Mouse (Mus musculus): Measurements from ENCODE around the gene Alx3. TPM values are rescaled to one million over a fixed set of nuclear protein-coding genes. Genes with fewer than 3 reads are reported as not detected.

Alx3 gene
- polyA plus RNA-seq, 1 experiment from 2014 or later, result not detected

DNA sequence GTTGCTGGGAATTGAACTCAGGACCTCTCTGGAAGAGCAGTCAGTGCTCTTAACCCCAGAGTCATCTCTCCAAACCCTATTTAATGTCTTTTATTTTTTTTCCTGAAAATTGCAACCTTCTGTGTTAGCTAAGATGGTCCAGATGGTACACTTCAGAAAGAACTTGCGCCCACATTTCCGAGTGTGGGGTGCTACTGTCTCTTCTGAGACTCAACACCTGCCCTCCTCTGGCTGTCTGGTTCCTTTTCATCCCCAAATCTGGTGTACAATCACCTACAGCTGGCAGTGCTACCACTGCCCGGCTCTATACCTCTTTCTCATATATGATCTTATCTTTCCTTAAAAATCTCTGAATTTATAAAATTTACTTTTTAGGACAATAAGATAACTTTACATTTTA, 58.1 kb downstream of the Alx3 start:
- no peaks in the 10 kb centered on the region for H3K27me3 ChIP-seq (ENCODE audit: insufficient read depth, low read length)
- H3K4me3 ChIP-seq (ENCODE audit: low read depth, low read length), result no peak overlapping the region
- H3K27ac ChIP-seq (ENCODE audit: low read depth), result no peak overlapping the region
- no peaks in the 10 kb centered on the region for H3K9me3 ChIP-seq (ENCODE audit: low read length)
- H3K4me1 ChIP-seq (ENCODE audit: insufficient read depth), result no peaks in the 10 kb centered on the region; the same call in 1 of the 2 replicates
- no peak overlapping the region for H3K9ac ChIP-seq (replicated peaks)
- no peaks in the 10 kb centered on the region for H3K36me3 ChIP-seq (replicated peaks; ENCODE audit: insufficient read depth, low read length)
- WGBS (ENCODE audit: insufficient replicate concordance), result 81% methylated on average over 3 of the region's 3 CpGs
- DNase-seq (no peak), ATAC-seq (no peak)
- no peak overlapping the region for H3K4me2 ChIP-seq (ENCODE audit: low read depth, low read length)
- TF ChIP-seq CTCF (IDR thresholded peaks at IDR 0.05; ENCODE audit: low read depth) (no peak), EP300 (IDR thresholded peaks at IDR 0.05; ENCODE audit: low read depth) (no peak)

DNA sequence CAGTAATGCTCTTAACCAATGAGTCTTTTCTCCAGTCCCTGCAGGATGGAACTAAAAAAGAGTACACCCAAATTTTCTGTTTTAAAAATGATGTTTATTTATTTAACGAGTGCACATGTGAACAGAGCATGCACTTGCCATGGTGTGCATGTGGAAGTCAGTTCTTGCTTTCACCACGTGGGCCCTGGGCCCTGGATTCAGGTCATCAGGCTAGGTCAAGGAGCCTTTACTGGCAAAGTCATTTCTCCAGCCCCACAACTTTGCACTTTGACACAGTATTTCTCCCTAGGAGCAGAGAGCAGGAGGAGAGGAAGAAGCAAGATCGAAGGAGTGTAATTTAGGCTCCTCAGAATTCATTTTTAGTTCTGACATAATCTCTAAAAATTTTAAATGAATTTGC, 60.0 kb downstream of the Alx3 start:
- no peaks in the 10 kb centered on the region; the same call in 1 of the 2 replicates for H3K4me1 ChIP-seq (ENCODE audit: insufficient read depth)
- ATAC-seq (no peak), DNase-seq (no peak)
- H3K9ac ChIP-seq (replicated peaks), result no peak overlapping the region
- 68% methylated on average over 3 of the region's 3 CpGs for WGBS (ENCODE audit: insufficient replicate concordance)
- TF ChIP-seq EP300 (IDR thresholded peaks at IDR 0.05; ENCODE audit: low read depth) (no peak), CTCF (IDR thresholded peaks at IDR 0.05; ENCODE audit: low read depth) (no peak)
- H3K9me3 ChIP-seq (ENCODE audit: low read length), result no peaks in the 10 kb centered on the region
- H3K27me3 ChIP-seq (ENCODE audit: insufficient read depth, low read length), result no peaks in the 10 kb centered on the region
- H3K4me2 ChIP-seq (ENCODE audit: low read depth, low read length), result no peak overlapping the region
- no peak overlapping the region for H3K27ac ChIP-seq (ENCODE audit: low read depth)
- no peak overlapping the region for H3K4me3 ChIP-seq (ENCODE audit: low read depth, low read length)
- peaks cover 2% of the 10 kb centered on the region; the same call in 1 of the 2 replicates for H3K36me3 ChIP-seq (replicated peaks; ENCODE audit: insufficient read depth, low read length)

Other genes starting within 250 kb of the Alx3 start
- not detected in 2 replicates for gene Kcnc4, start 135.5 kb upstream of the Alx3 start, polyA plus RNA-seq (2015; fragmentation: Nextera tagmentation; extraction: Ambion mirVana)
- 0.02 and 0.08 TPM in 2 replicates for gene Slc6a17, start 77.0 kb upstream of the Alx3 start, polyA plus RNA-seq (2015; fragmentation: Nextera tagmentation; extraction: Ambion mirVana)
- gene Ubl4b, start 40.0 kb upstream of the Alx3 start, polyA plus RNA-seq (2015; fragmentation: Nextera tagmentation; extraction: Ambion mirVana), result not detected in 2 replicates
- gene Gm10961, start 36.3 kb downstream of the Alx3 start, polyA plus RNA-seq (2015; fragmentation: Nextera tagmentation; extraction: Ambion mirVana), result not detected in 2 replicates
- gene Strip1, start 36.7 kb downstream of the Alx3 start, polyA plus RNA-seq (2015; fragmentation: Nextera tagmentation; extraction: Ambion mirVana), result 6.6 and 7.0 TPM in 2 replicates
- gene Ahcyl1, start 101.5 kb downstream of the Alx3 start, polyA plus RNA-seq (2015; fragmentation: Nextera tagmentation; extraction: Ambion mirVana), result 18.1 and 19.8 TPM in 2 replicates
- gene Csf1, start 165.4 kb downstream of the Alx3 start, polyA plus RNA-seq (2015; fragmentation: Nextera tagmentation; extraction: Ambion mirVana), result 6.6 and 7.2 TPM in 2 replicates